Mouse (Mus musculus) liver, adult (tissue): Measurements from ENCODE around the gene Ang2.

ENCODE experiments used
- GATA4 ChIP-seq: IDR thresholded peaks from 2 replicates; pipeline ENCODE4 v1.6.1; 2014; ENCODE audit warnings: mild to moderate bottlenecking, low read length; ENCODE audit not compliant: insufficient replicate concordance

Gene Ang2

DNA sequence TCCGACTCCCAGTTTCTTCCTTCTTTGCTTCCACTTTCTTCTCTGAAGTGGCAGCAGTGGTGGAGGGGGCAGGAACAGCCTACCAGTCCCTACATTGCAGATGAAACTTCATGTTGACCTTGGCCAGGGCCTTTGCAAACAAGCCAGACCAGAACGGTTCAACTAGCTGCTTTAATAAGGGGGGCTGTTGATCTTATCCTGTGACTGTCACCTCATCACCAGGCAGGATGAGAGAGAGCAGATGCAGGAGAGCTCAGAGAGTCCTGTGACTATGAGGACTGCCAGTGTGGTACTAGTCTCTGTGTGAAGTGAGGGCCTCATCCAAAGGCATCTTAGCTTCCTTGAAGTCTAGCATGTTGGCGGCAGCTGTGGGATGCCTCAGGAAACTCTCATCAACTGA is 50.9 kb downstream of the Ang2 start:
- no peak for TF ChIP-seq GATA4

DNA sequence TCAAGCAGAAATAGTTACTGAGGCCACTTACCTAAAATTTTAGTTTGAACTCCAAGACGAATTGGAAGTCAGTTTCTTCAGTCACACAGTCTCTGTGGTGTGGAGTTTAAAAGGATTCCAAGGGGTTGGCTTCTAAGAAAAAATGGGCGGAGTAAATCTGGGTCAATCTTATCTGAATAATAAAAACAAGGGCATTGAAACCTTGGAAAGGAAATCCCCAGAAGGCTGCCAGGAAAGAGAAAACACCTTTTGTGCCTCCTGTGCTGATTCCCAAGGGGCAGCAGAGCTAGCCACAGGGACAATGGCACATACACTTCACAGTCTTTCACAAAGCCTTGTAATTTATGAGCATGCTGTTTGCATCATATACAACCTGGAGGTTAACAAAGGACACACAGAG is 52.3 kb downstream of the Ang2 start, which contains the start of gene Rnase1:
TSS of gene Rnase1 (minus strand) at position 101 of the 400 bp plus-strand sequence.
- no peak for TF ChIP-seq GATA4

DNA sequence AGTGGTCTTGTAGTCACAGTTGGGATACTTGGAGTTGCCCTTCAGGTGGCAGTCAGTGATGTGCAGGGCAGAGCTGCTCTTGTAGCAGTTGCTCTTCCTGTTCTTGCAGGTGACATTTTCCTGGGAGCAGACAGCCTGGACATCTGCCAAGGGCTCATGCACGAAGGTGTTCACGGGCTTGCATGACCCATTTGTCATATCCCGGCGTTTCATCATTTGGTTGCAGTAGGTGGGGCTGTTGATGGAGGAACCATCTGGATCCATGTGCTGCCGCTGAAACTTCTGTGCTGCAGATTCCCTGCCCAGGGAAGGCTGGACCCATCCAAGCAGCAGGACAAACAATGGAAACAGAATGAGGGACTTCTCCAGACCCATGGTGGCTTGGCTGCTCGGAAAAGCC is 53.4 kb downstream of the Ang2 start:
- no peak for TF ChIP-seq GATA4
